Mouse (Mus musculus): ENCODE measurements around the gene Siva1. TPM values are rescaled to one million over a fixed set of nuclear protein-coding genes. Genes with fewer than 3 reads are reported as not detected.

The Siva1 gene
- polyA plus RNA-seq, 1 experiment from 2014 or later, result 77.2 TPM

- no peak overlapping the region for H3K4me3 ChIP-seq
- no peaks in the 10 kb centered on the region for H3K27me3 ChIP-seq
- H3K9me3 ChIP-seq, result no peaks in the 10 kb centered on the region
- H3K9ac ChIP-seq (replicated peaks), result no peak overlapping the region
- ATAC-seq (replicated peaks), result peak; percentile 28
- H3K27ac ChIP-seq (replicated peaks), result peak overlapping the region; percentile 79
- peak overlapping the region; percentile 19 for H3K4me2 ChIP-seq (replicated peaks)
- 24% methylated on average over 10 of the region's 12 CpGs for WGBS
- H3K36me3 ChIP-seq, result peaks cover 31% of the 10 kb centered on the region
- peaks cover 74% of the 10 kb centered on the region for H3K4me1 ChIP-seq
These were observed 19.2 kb downstream of the Siva1 start for GRCm38 (mm10) chr12:112663716-112664115.

DNA sequence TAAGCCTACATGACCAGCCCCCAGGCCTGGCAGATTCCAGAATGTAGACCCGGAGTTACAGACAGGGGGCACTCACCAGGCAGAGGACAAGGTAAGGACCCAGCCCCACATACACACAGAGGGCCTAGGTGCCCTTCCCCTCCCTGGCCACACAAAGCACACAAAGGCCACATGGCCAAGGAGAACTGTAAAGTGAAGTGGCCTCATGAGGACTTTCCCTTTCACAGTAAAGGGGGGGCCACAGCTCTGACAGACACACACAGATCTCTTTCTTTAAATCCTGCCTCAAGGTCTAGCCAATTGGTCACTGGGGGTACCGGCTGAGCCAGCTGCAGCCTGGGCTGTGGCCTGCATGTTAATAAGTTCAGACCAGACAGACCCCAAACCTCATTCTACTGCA is 19.6 kb downstream of the Siva1 start:
- WGBS, result 10% methylated on average over 2 of the region's 2 CpGs
- Histone ChIP-seq H3K4me1 (peaks cover 74% of the 10 kb centered on the region), H3K4me2 (replicated peaks) (0 out of 2 replicates have a peak overlapping the region, but pooled peaks have one; percentile 19), H3K4me3 (no peak overlapping the region), H3K9ac (replicated peaks) (no peak overlapping the region), H3K27ac (replicated peaks) (peak overlapping the region; percentile 79), H3K9me3 (no peaks in the 10 kb centered on the region), H3K36me3 (peaks cover 30% of the 10 kb centered on the region), H3K27me3 (no peaks in the 10 kb centered on the region)
- peak; percentile 7; the same call in 1 of the 2 replicates for ATAC-seq (replicated peaks)

DNA sequence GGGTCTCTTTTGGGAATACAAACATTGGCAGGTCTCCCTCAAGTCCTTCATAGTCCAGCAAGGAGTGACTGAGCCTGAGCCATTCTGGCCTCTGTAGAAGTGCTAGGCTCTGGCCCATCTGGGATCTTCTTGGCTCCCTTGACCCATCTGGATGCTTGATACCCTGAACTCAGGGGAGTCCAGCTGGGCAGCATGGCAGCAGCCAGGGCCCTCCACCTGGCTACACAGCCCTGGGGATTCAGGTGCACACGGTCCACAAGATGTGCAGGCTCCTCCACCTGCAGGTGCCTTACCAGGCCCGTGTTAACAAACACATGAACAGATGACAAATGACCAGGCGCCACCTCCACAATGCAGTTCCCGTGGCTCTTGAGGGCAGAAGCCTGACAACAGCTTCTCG is 20.2 kb downstream of the Siva1 start:
- Histone ChIP-seq H3K27me3 (no peaks in the 10 kb centered on the region), H3K27ac (replicated peaks) (peak overlapping the region; percentile 82), H3K4me2 (replicated peaks) (no peak overlapping the region), H3K36me3 (peaks cover 27% of the 10 kb centered on the region; the same call in 1 of the 2 replicates), H3K4me3 (no peak overlapping the region), H3K9me3 (no peaks in the 10 kb centered on the region), H3K9ac (replicated peaks) (no peak overlapping the region), H3K4me1 (peaks cover 74% of the 10 kb centered on the region)
- 46% methylated on average over 5 of the region's 5 CpGs for WGBS
- no peak for ATAC-seq (replicated peaks)

DNA sequence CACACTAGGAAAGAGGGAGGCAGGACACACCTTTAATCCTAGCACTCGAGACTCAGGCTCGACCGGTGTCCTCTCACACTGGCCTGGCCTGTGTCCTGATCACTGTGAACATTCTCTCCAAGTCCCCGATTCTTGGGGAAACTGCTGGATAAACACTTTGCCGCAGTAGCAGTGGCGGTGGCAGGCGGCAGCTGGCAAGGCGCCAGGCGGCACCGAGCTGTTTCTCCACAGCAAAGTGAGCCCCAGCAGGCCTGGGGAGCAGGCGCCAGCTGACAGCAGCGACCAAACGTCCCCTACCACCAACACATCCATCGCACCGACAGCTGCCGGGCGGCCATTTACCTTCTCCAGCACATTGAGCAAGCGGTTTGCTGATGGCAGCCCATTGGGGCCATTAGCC is 21.0 kb downstream of the Siva1 start:
- H3K36me3 ChIP-seq, result peaks cover 32% of the 10 kb centered on the region; the same call in 1 of the 2 replicates
- H3K4me3 ChIP-seq, result no peak overlapping the region

GRCm38 (mm10) chr12:112665881-112666544 is 21.5 kb downstream of the Siva1 start:
- ATAC-seq (replicated peaks), result no peak

More for the DNA sequence above, 21.0 kb downstream of the Siva1 start:
- no peaks in the 10 kb centered on the region for H3K9me3 ChIP-seq
- peaks cover 71% of the 10 kb centered on the region for H3K4me1 ChIP-seq
- WGBS, result 11% methylated on average over 18 of the region's 18 CpGs
- ATAC-seq (replicated peaks), result peak; percentile 32
- H3K9ac ChIP-seq (replicated peaks), result no peak overlapping the region
- peak overlapping the region; percentile 82 for H3K27ac ChIP-seq (replicated peaks)
- H3K4me2 ChIP-seq (replicated peaks), result peak overlapping the region; percentile 23
- H3K27me3 ChIP-seq, result no peaks in the 10 kb centered on the region

GRCm38 (mm10) chr12:112667619-112668297 is 23.3 kb downstream of the Siva1 start:
- 82% methylated on average over 10 of the region's 10 CpGs for WGBS
- ATAC-seq (replicated peaks), result no peak
- Histone ChIP-seq H3K9me3 (no peaks in the 10 kb centered on the region), H3K4me1 (peaks cover 70% of the 10 kb centered on the region), H3K4me2 (replicated peaks) (no peak overlapping the region), H3K27me3 (no peaks in the 10 kb centered on the region), H3K4me3 (no peak overlapping the region), H3K9ac (replicated peaks) (no peak overlapping the region), H3K36me3 (peaks cover 29% of the 10 kb centered on the region; the same call in 1 of the 2 replicates), H3K27ac (replicated peaks) (no peak overlapping the region; the same call in 1 of the 2 replicates)

More at GRCm38 (mm10) chr12:112665881-112666544, 21.5 kb downstream of the Siva1 start:
- Histone ChIP-seq H3K9ac (replicated peaks) (no peak overlapping the region), H3K27ac (replicated peaks) (peak overlapping the region; percentile 82), H3K4me3 (no peak overlapping the region), H3K27me3 (no peaks in the 10 kb centered on the region), H3K4me1 (peaks cover 70% of the 10 kb centered on the region), H3K9me3 (no peaks in the 10 kb centered on the region), H3K4me2 (replicated peaks) (peak overlapping the region; percentile 23), H3K36me3 (peaks cover 37% of the 10 kb centered on the region; the same call in 1 of the 2 replicates)
- 87% methylated on average over 9 of the region's 9 CpGs for WGBS

GRCm38 (mm10) chr12:112670718-112671393 is 26.4 kb downstream of the Siva1 start:
- no peak overlapping the region for H3K4me3 ChIP-seq
- H3K9ac ChIP-seq (replicated peaks), result no peak overlapping the region
- H3K27ac ChIP-seq (replicated peaks), result no peak overlapping the region
- 56% methylated on average over 9 of the region's 9 CpGs for WGBS
- H3K9me3 ChIP-seq, result no peaks in the 10 kb centered on the region
- no peak for ATAC-seq (replicated peaks)
- peaks cover 29% of the 10 kb centered on the region; the same call in 1 of the 2 replicates for H3K36me3 ChIP-seq
- H3K4me2 ChIP-seq (replicated peaks), result no peak overlapping the region
- H3K4me1 ChIP-seq, result peaks cover 59% of the 10 kb centered on the region
- H3K27me3 ChIP-seq, result no peaks in the 10 kb centered on the region

- Histone ChIP-seq H3K4me2 (replicated peaks) (peak overlapping the region; percentile 87), H3K27ac (replicated peaks) (no peak overlapping the region), H3K9me3 (no peaks in the 10 kb centered on the region), H3K36me3 (peaks cover 29% of the 10 kb centered on the region; the same call in 1 of the 2 replicates), H3K4me1 (peaks cover 50% of the 10 kb centered on the region), H3K4me3 (no peak overlapping the region), H3K27me3 (no peaks in the 10 kb centered on the region), H3K9ac (replicated peaks) (no peak overlapping the region)
- 73% methylated on average over 7 of the region's 7 CpGs for WGBS
- no peak for ATAC-seq (replicated peaks)
These were observed 27.4 kb downstream of the Siva1 start for GRCm38 (mm10) chr12:112671891-112672290.

GRCm38 (mm10) chr12:112672744-112673575 is 28.5 kb downstream of the Siva1 start:
- Histone ChIP-seq H3K4me3 (peak overlapping the region; percentile 94), H3K9me3 (no peaks in the 10 kb centered on the region), H3K36me3 (peaks cover 23% of the 10 kb centered on the region; the same call in 1 of the 2 replicates), H3K4me2 (replicated peaks) (peak overlapping the region; percentile 87), H3K9ac (replicated peaks) (peak overlapping the region; percentile 98), H3K27me3 (peaks cover 4% of the 10 kb centered on the region; the same call in 1 of the 2 replicates), H3K4me1 (peaks cover 42% of the 10 kb centered on the region), H3K27ac (replicated peaks) (peak overlapping the region; percentile 91)
- ATAC-seq (replicated peaks), result 0 out of 2 replicates have a peak, but pooled peaks have one; percentile 7
- 5% methylated on average over 21 of the region's 21 CpGs for WGBS

GRCm38 (mm10) chr12:112673576-112674091 is 29.2 kb downstream of the Siva1 start:
- peaks cover 46% of the 10 kb centered on the region for H3K4me1 ChIP-seq
- peak overlapping the region; percentile 91 for H3K27ac ChIP-seq (replicated peaks)
- peak overlapping the region; percentile 98 for H3K9ac ChIP-seq (replicated peaks)
- no peaks in the 10 kb centered on the region for H3K9me3 ChIP-seq
- WGBS, result 1% methylated on average over 65 of the region's 68 CpGs
- H3K4me2 ChIP-seq (replicated peaks), result peak overlapping the region; percentile 87
- H3K27me3 ChIP-seq, result peaks cover 10% of the 10 kb centered on the region; the same call in 1 of the 2 replicates
- peak overlapping the region; percentile 94 for H3K4me3 ChIP-seq
- H3K36me3 ChIP-seq, result peaks cover 16% of the 10 kb centered on the region; the same call in 1 of the 2 replicates
- ATAC-seq (replicated peaks), result peak; percentile 24

Measured in forebrain, embryonic 15.5 days (tissue).